Mouse (Mus musculus): ENCODE results near the gene Defb3. TPM values are rescaled to one million over a fixed set of nuclear protein-coding genes. Genes with fewer than 3 reads are reported as not detected.
"Not testable (repeated sequence)": the region's sequence is repeated elsewhere in the genome, so short reads cannot be mapped to it uniquely, and the experiment has no call there.

Gene Defb3
- polyA plus RNA-seq (2014; fragmentation: Nextera tagmentation; extraction: Ambion mirVana) = not detected in 2 replicates

GRCm38 (mm10) chr8:19293060-19293459 is at the start of gene Defb3:
Defb3 (plus strand) TSS chr8:19293360.
- not testable (repeated sequence) for H3K27ac ChIP-seq (ENCODE audit: low read length); H3K9me3 ChIP-seq (ENCODE audit: control insufficient read depth, low read depth, low read length); H3K4me3 ChIP-seq (ENCODE audit: low read depth, low read length); H3K36me3 ChIP-seq (ENCODE audit: control insufficient read depth, insufficient read depth, low read length); ATAC-seq (ENCODE audit: insufficient number of reproducible peaks, insufficient read depth, low FRiP score, low read depth); H3K4me1 ChIP-seq (ENCODE audit: control insufficient read depth, insufficient read depth, low read length); H3K9ac ChIP-seq (replicated peaks; ENCODE audit: low read depth, low read length); H3K4me2 ChIP-seq (replicated peaks; ENCODE audit: low read depth, low read length); H3K27me3 ChIP-seq (ENCODE audit: control insufficient read depth, insufficient read depth, low read length)
- 78% methylated on average over 2 of the region's 2 CpGs for WGBS

- H3K4me3 ChIP-seq (ENCODE audit: low read depth, low read length) = no peak within 1 kb of the TSS
- 89% methylated on average over 5 of the region's 5 CpGs for WGBS
- H3K4me1 ChIP-seq (ENCODE audit: control insufficient read depth, insufficient read depth, low read length) = no peaks in the 10 kb centered on the region
- no peaks in the 10 kb centered on the region for H3K9me3 ChIP-seq (ENCODE audit: control insufficient read depth, low read depth, low read length)
- H3K27me3 ChIP-seq (ENCODE audit: control insufficient read depth, insufficient read depth, low read length) = no peaks in the 10 kb centered on the region
- no peak within 1 kb of the TSS for H3K27ac ChIP-seq (ENCODE audit: low read length)
- no peak within 1 kb of the TSS for H3K9ac ChIP-seq (replicated peaks; ENCODE audit: low read depth, low read length)
- no peak for ATAC-seq (ENCODE audit: insufficient number of reproducible peaks, insufficient read depth, low FRiP score, low read depth)
- no peaks in the 10 kb centered on the region for H3K36me3 ChIP-seq (ENCODE audit: control insufficient read depth, insufficient read depth, low read length)
- no peak within 1 kb of the TSS for H3K4me2 ChIP-seq (replicated peaks; ENCODE audit: low read depth, low read length)
Observed at GRCm38 (mm10) chr8:19247280-19247679, 45.9 kb upstream of the Defb3 start, which contains the start of gene Defb5. Defb5 (plus strand) TSS chr8:19247580.

GRCm38 (mm10) chr8:19258136-19258535 is 35.0 kb upstream of the Defb3 start:
- no peak for ATAC-seq (ENCODE audit: insufficient number of reproducible peaks, insufficient read depth, low FRiP score, low read depth)
- Histone ChIP-seq H3K4me2 (replicated peaks; ENCODE audit: low read depth, low read length) (no peak overlapping the region), H3K27me3 (ENCODE audit: control insufficient read depth, insufficient read depth, low read length) (no peaks in the 10 kb centered on the region), H3K4me1 (ENCODE audit: control insufficient read depth, insufficient read depth, low read length) (no peaks in the 10 kb centered on the region), H3K27ac (ENCODE audit: low read length) (no peak overlapping the region), H3K9ac (replicated peaks; ENCODE audit: low read depth, low read length) (no peak overlapping the region), H3K4me3 (ENCODE audit: low read depth, low read length) (no peak overlapping the region), H3K36me3 (ENCODE audit: control insufficient read depth, insufficient read depth, low read length) (no peaks in the 10 kb centered on the region), H3K9me3 (ENCODE audit: control insufficient read depth, low read depth, low read length) (no peaks in the 10 kb centered on the region)

- Histone ChIP-seq H3K9ac (replicated peaks; ENCODE audit: low read depth, low read length) (no peak overlapping the region), H3K9me3 (ENCODE audit: control insufficient read depth, low read depth, low read length) (no peaks in the 10 kb centered on the region), H3K4me3 (ENCODE audit: low read depth, low read length) (no peak overlapping the region), H3K4me1 (ENCODE audit: control insufficient read depth, insufficient read depth, low read length) (no peaks in the 10 kb centered on the region), H3K27ac (ENCODE audit: low read length) (no peak overlapping the region), H3K36me3 (ENCODE audit: control insufficient read depth, insufficient read depth, low read length) (no peaks in the 10 kb centered on the region), H3K27me3 (ENCODE audit: control insufficient read depth, insufficient read depth, low read length) (no peaks in the 10 kb centered on the region), H3K4me2 (replicated peaks; ENCODE audit: low read depth, low read length) (no peak overlapping the region)
- ATAC-seq (ENCODE audit: insufficient number of reproducible peaks, insufficient read depth, low FRiP score, low read depth) = no peak
- 40% methylated on average over 3 of the region's 3 CpGs for WGBS
Observed at GRCm38 (mm10) chr8:19259667-19260066, 33.5 kb upstream of the Defb3 start.

- WGBS = 64% methylated on average over 3 of the region's 3 CpGs
- not testable (repeated sequence) for H3K27me3 ChIP-seq (ENCODE audit: control insufficient read depth, insufficient read depth, low read length); H3K36me3 ChIP-seq (ENCODE audit: control insufficient read depth, insufficient read depth, low read length); H3K4me2 ChIP-seq (replicated peaks; ENCODE audit: low read depth, low read length); H3K4me3 ChIP-seq (ENCODE audit: low read depth, low read length); H3K9me3 ChIP-seq (ENCODE audit: control insufficient read depth, low read depth, low read length); H3K27ac ChIP-seq (ENCODE audit: low read length); ATAC-seq (ENCODE audit: insufficient number of reproducible peaks, insufficient read depth, low FRiP score, low read depth); H3K4me1 ChIP-seq (ENCODE audit: control insufficient read depth, insufficient read depth, low read length); H3K9ac ChIP-seq (replicated peaks; ENCODE audit: low read depth, low read length)
Observed at GRCm38 (mm10) chr8:19298361-19298760, 5.2 kb downstream of the Defb3 start.

GRCm38 (mm10) chr8:19331836-19332235 is 38.7 kb downstream of the Defb3 start:
- Histone ChIP-seq H3K27ac (ENCODE audit: low read length) (no peak overlapping the region), H3K4me3 (ENCODE audit: low read depth, low read length) (no peak overlapping the region), H3K9me3 (ENCODE audit: control insufficient read depth, low read depth, low read length) (no peaks in the 10 kb centered on the region), H3K9ac (replicated peaks; ENCODE audit: low read depth, low read length) (no peak overlapping the region), H3K36me3 (ENCODE audit: control insufficient read depth, insufficient read depth, low read length) (no peaks in the 10 kb centered on the region), H3K4me2 (replicated peaks; ENCODE audit: low read depth, low read length) (no peak overlapping the region), H3K4me1 (ENCODE audit: control insufficient read depth, insufficient read depth, low read length) (no peaks in the 10 kb centered on the region), H3K27me3 (ENCODE audit: control insufficient read depth, insufficient read depth, low read length) (no peaks in the 10 kb centered on the region)
- WGBS = 5% methylated on average over 3 of the region's 3 CpGs
- no peak for ATAC-seq (ENCODE audit: insufficient number of reproducible peaks, insufficient read depth, low FRiP score, low read depth)

Other genes with a start within 250 kb of the Defb3 start
- gene Defb39, start 228.6 kb upstream of the Defb3 start, polyA plus RNA-seq (2014; fragmentation: Nextera tagmentation; extraction: Ambion mirVana) = not detected in 2 replicates
- gene Defb12, start 178.5 kb upstream of the Defb3 start, polyA plus RNA-seq (2014; fragmentation: Nextera tagmentation; extraction: Ambion mirVana) = not detected in 2 replicates
- not detected in 2 replicates for gene Defb34, start 169.6 kb upstream of the Defb3 start, polyA plus RNA-seq (2014; fragmentation: Nextera tagmentation; extraction: Ambion mirVana)
- gene Gm45826, start 152.6 kb upstream of the Defb3 start, polyA plus RNA-seq (2014; fragmentation: Nextera tagmentation; extraction: Ambion mirVana) = not detected in 2 replicates
- gene Defb14, start 99.0 kb upstream of the Defb3 start, polyA plus RNA-seq (2014; fragmentation: Nextera tagmentation; extraction: Ambion mirVana) = not detected in 2 replicates
- not detected in 2 replicates for gene Defb4, start 94.7 kb upstream of the Defb3 start, polyA plus RNA-seq (2014; fragmentation: Nextera tagmentation; extraction: Ambion mirVana)
- gene Defb6, start 67.9 kb upstream of the Defb3 start, polyA plus RNA-seq (2014; fragmentation: Nextera tagmentation; extraction: Ambion mirVana) = not detected in 2 replicates
- gene Defb46, start 53.4 kb upstream of the Defb3 start, polyA plus RNA-seq (2014; fragmentation: Nextera tagmentation; extraction: Ambion mirVana) = not detected in 2 replicates
- not detected in 2 replicates for gene Defb5, start 45.8 kb upstream of the Defb3 start, polyA plus RNA-seq (2014; fragmentation: Nextera tagmentation; extraction: Ambion mirVana)
- gene Defb8, start 154.2 kb downstream of the Defb3 start, polyA plus RNA-seq (2014; fragmentation: Nextera tagmentation; extraction: Ambion mirVana) = not detected in 2 replicates
- gene Defb7, start 201.7 kb downstream of the Defb3 start, polyA plus RNA-seq (2014; fragmentation: Nextera tagmentation; extraction: Ambion mirVana) = not detected in 2 replicates